Mouse (Mus musculus) MEL (cell line): ENCODE data around the gene Babam2.

Experiments
- CTCF ChIP-seq, 3 experiments: IDR thresholded peaks in 2 of 3; conservative IDR thresholded peaks in 1 of 3; 2 replicates each; pipeline ENCODE4 v1.5.1; 2011 to 2012; ENCODE audit warnings: low read length in 3 of 3, low read depth in 2 of 3, mild to moderate bottlenecking in 2 of 3, improper control_type of control experiment in 1 of 3, inconsistent platforms in 1 of 3, mixed read lengths in 1 of 3, moderate library complexity in 1 of 3; ENCODE audit not compliant: control insufficient read depth in 1 of 3, insufficient read depth in 1 of 3, poor library complexity in 1 of 3, severe bottlenecking in 1 of 3
- GATA1 ChIP-seq: IDR thresholded peaks from 2 replicates; pipeline ENCODE4 v1.6.1; 2011; ENCODE audit warnings: low read depth, low read length, improper control_type of control experiment
- MYB ChIP-seq: IDR thresholded peaks from 2 replicates; pipeline ENCODE4 v1.6.1; 2011; ENCODE audit warnings: mild to moderate bottlenecking, low read depth, low read length, improper control_type of control experiment
- RAD21 ChIP-seq: IDR thresholded peaks from 2 replicates; pipeline ENCODE4 v1.6.1; 2011; ENCODE audit warnings: mild to moderate bottlenecking, low read depth, low read length, improper control_type of control experiment
- RCOR1 ChIP-seq: IDR thresholded peaks from 2 replicates; pipeline ENCODE4 v1.6.1; 2012; ENCODE audit warnings: low read depth, mild to moderate bottlenecking, inconsistent platforms, low read length, improper control_type of control experiment
- UBTF ChIP-seq: IDR thresholded peaks from 2 replicates; pipeline ENCODE4 v1.6.1; 2012; ENCODE audit warnings: low read depth, mild to moderate bottlenecking, inconsistent platforms, low read length, improper control_type of control experiment, moderate library complexity, borderline replicate concordance; ENCODE audit not compliant: insufficient read depth

- TF ChIP-seq CTCF (IDR thresholded peaks at IDR 0.05 in 2 of 3, conservative IDR thresholded peaks at IDR 0.05 in 1 of 3; ENCODE audit: control insufficient read depth in 1 of 3, insufficient read depth in 1 of 3, low read depth in 2 of 3, low read length in 3 of 3, poor library complexity in 1 of 3, severe bottlenecking in 1 of 3) (no peak), MYB (no peak), RAD21 (no peak), GATA1 (no peak), RCOR1 (no peak), UBTF (no peak)
Observed at GRCm38 (mm10) chr5:31998806-31999205, 301.3 kb downstream of the Babam2 start.
